Mouse (Mus musculus): ENCODE results near the gene Map6. TPM values are rescaled to one million over a fixed set of nuclear protein-coding genes. Genes with fewer than 3 reads are reported as not detected.

The Map6 gene
- polyA plus RNA-seq, 1 experiment from 2014 or later, result 3.2 TPM

DNA sequence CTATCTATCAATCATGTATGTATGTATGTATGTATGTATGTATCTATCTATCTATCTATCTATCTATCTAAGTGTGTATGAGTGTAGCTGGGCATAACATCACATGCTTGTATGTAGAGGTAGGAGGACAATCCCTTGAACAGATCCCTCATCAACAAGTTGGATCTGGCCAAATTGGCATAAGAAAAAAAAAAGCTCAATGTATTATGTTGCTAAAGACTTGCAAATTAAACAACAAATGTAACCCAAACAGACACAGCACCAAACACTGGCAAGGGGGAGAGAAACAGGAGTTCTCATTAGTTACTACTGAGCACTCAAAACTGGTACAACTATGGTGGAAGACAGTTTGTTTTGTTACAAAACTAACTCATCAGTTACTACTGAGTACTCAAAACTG, 2.6 kb upstream of the Map6 start:
- no peaks in the 10 kb centered on the region for H3K36me3 ChIP-seq
- ATAC-seq (ENCODE audit: extremely low read depth, insufficient number of reproducible peaks, low FRiP score, low TSS enrichment), result no peak
- H3K27ac ChIP-seq (replicated peaks), result no peak overlapping the region
- H3K9me3 ChIP-seq, result peaks cover 3% of the 10 kb centered on the region; the same call in 1 of the 2 replicates
- peaks cover 27% of the 10 kb centered on the region for H3K4me1 ChIP-seq
- peaks cover 64% of the 10 kb centered on the region for H3K27me3 ChIP-seq (replicated peaks)
- no peak overlapping the region for H3K4me2 ChIP-seq
- H3K9ac ChIP-seq, result no peak overlapping the region
- no peak overlapping the region for H3K4me3 ChIP-seq

DNA sequence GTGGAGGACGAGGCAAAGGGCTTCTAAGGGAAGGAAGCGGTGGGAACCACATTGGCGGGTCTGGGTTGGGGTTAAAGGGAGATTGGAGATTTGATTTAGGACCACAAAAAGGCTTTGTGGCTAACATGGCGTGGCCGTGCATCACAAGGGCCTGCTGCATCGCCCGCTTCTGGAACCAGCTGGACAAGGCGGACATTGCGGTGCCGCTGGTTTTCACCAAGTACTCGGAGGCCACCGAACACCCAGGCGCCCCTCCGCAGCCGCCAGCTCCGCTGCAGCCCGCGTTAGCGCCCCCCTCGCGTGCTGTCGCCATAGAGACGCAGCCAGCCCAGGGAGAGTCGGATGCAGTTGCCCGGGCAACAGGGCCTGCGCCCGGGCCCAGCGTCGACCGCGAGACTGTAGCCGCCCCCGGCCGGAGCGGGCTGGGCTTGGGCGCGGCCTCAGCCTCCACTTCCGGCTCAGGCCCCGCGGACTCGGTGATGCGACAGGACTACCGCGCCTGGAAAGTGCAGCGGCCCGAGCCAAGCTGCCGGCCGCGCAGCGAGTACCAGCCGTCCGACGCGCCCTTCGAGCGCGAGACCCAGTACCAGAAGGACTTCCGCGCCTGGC, 754 bp downstream of the Map6 start:
- no peak for ATAC-seq (ENCODE audit: extremely low read depth, insufficient number of reproducible peaks, low FRiP score, low TSS enrichment)
- Histone ChIP-seq H3K4me3 (peak overlapping the region; percentile 62), H3K27ac (replicated peaks) (no peak overlapping the region), H3K4me2 (peak overlapping the region; percentile 95), H3K9me3 (no peaks in the 10 kb centered on the region), H3K4me1 (peaks cover 41% of the 10 kb centered on the region), H3K27me3 (replicated peaks) (peaks cover 75% of the 10 kb centered on the region), H3K9ac (peak overlapping the region; percentile 73), H3K36me3 (no peaks in the 10 kb centered on the region)
- under 1% methylated on average over 59 of the region's 59 CpGs for WGBS

DNA sequence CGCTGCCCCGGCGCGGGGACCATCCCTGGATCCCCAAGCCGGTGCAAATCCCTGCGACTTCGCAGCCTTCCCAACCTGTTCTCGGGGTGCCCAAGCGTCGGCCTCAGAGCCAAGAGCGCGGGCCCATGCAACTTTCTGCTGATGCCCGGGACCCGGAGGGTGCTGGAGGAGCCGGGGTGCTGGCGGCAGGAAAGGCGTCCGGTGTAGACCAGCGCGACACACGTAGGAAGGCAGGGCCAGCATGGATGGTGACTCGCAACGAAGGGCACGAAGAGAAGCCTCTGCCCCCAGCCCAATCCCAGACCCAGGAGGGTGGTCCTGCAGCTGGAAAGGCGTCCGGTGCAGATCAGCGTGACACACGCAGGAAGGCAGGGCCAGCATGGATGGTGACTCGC, 1.3 kb downstream of the Map6 start:
- Histone ChIP-seq H3K4me1 (peaks cover 41% of the 10 kb centered on the region), H3K27ac (replicated peaks) (no peak overlapping the region), H3K27me3 (replicated peaks) (peaks cover 73% of the 10 kb centered on the region), H3K9me3 (no peaks in the 10 kb centered on the region), H3K4me2 (peak overlapping the region; percentile 95), H3K4me3 (peak overlapping the region; percentile 62), H3K9ac (peak overlapping the region; percentile 73), H3K36me3 (no peaks in the 10 kb centered on the region)
- no peak for ATAC-seq (ENCODE audit: extremely low read depth, insufficient number of reproducible peaks, low FRiP score, low TSS enrichment)
- 2% methylated on average over 29 of the region's 29 CpGs for WGBS

DNA sequence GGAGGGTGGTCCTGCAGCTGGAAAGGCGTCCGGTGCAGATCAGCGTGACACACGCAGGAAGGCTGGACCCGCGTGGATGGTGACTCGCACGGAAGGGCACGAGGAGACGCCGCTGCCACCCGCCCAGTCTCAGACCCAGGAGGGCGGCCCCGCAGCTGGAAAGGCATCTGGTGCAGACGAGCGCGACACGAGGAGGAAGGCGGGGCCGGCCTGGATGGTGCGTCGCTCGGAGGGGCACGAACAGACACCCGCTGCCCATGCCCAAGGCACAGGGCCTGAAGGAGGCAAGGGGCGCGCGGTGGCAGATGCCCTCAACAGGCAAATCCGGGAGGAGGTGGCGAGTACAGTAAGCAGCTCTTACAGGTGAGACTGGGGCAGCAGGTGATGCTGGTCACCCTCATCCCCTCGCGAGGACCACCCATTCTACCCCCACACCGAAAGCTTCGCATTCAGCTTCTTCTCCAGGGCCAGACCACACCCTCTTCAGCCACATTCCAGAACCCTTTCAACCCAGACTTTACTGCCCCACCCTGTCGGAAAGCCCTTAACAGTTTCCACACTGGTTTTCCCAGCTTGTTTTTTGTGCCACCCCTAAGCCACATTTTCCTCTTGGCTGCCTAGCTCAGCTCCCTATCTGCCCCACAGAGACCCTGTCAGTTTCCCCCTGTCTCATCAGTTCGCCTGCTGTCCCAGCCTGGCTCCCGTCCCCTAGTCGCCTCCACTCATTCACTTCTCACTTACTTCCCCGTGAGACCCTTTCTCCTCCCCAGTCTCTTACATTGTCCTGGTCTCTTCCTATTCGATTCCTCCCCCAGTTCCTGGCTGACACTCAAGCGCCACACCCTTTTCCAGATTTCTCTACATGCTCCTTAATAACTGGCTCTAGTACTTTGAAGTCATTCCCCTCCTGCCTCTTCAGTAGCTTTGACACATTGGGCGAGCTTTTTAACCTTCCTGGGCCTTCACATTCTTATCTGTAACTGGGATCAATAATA, 2.0 kb downstream of the Map6 start:
- no peak overlapping the region for H3K27ac ChIP-seq (replicated peaks)
- H3K9me3 ChIP-seq, result no peaks in the 10 kb centered on the region
- WGBS, result 8% methylated on average over 42 of the region's 42 CpGs
- no peaks in the 10 kb centered on the region for H3K36me3 ChIP-seq
- H3K4me3 ChIP-seq, result peak overlapping the region; percentile 62
- H3K4me2 ChIP-seq, result peak overlapping the region; percentile 95
- peak overlapping the region; percentile 73 for H3K9ac ChIP-seq
- peaks cover 41% of the 10 kb centered on the region for H3K4me1 ChIP-seq
- peaks cover 71% of the 10 kb centered on the region for H3K27me3 ChIP-seq (replicated peaks)
- 0 out of 2 replicates have a peak, but pooled peaks have one; percentile 33 for ATAC-seq (ENCODE audit: extremely low read depth, insufficient number of reproducible peaks, low FRiP score, low TSS enrichment)

DNA sequence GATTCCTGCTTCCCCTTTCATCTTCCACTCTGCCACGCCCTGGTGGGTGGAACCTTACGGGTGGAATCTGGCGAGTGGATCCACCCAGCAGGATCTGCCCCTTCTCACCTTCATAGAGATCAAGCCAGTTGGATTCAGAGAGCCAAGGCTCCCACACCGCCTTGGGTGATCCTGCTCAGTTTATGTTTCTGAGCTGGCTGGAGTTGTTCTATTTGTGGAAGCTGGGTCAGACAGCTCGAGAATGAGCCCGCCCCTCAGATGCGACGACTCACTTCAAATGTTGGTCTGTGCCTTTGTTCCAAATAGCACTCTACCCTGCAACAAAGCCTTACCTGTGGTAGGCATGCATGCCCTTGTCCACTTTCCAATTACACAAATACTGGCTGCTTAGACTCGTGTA, 4.4 kb downstream of the Map6 start:
- no peak overlapping the region for H3K9ac ChIP-seq
- H3K4me1 ChIP-seq, result peaks cover 41% of the 10 kb centered on the region
- no peaks in the 10 kb centered on the region for H3K9me3 ChIP-seq
- peak overlapping the region; percentile 35; the same call in 1 of the 2 replicates for H3K4me2 ChIP-seq
- no peaks in the 10 kb centered on the region for H3K36me3 ChIP-seq
- H3K27me3 ChIP-seq (replicated peaks), result peaks cover 50% of the 10 kb centered on the region
- 35% methylated on average over 9 of the region's 9 CpGs for WGBS
- peak overlapping the region; percentile 72 for H3K27ac ChIP-seq (replicated peaks)
- H3K4me3 ChIP-seq, result no peak overlapping the region
- ATAC-seq (ENCODE audit: extremely low read depth, insufficient number of reproducible peaks, low FRiP score, low TSS enrichment), result no peak; the same call in 1 of the 2 replicates

DNA sequence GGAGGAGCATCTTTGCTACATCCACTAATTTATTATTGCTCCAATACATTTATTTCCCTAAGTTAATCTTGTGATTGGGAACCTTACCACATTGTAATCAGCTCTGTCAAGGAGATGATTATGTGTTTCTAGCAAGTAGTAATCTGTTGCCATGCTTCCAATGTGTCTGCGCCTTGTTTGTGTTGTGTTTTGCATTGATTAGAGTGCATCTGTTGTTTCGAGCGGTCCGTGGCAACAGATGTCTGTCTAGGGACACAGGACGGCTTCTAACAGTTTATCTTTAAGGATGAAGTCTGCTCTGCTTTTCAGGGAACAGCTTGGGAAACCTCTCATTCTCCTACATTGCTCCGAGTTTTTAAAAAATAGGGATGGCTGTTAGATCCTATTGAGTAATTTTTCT, 7.9 kb downstream of the Map6 start:
- H3K9me3 ChIP-seq, result no peaks in the 10 kb centered on the region
- H3K27me3 ChIP-seq (replicated peaks), result peaks cover 15% of the 10 kb centered on the region
- no peak for ATAC-seq (ENCODE audit: extremely low read depth, insufficient number of reproducible peaks, low FRiP score, low TSS enrichment)
- no peak overlapping the region for H3K4me2 ChIP-seq
- H3K4me1 ChIP-seq, result peaks cover 13% of the 10 kb centered on the region
- no peak overlapping the region for H3K4me3 ChIP-seq
- no peak overlapping the region for H3K27ac ChIP-seq (replicated peaks)
- no peaks in the 10 kb centered on the region for H3K36me3 ChIP-seq
- WGBS, result 71% methylated on average over 6 of the region's 6 CpGs
- H3K9ac ChIP-seq, result no peak overlapping the region

DNA sequence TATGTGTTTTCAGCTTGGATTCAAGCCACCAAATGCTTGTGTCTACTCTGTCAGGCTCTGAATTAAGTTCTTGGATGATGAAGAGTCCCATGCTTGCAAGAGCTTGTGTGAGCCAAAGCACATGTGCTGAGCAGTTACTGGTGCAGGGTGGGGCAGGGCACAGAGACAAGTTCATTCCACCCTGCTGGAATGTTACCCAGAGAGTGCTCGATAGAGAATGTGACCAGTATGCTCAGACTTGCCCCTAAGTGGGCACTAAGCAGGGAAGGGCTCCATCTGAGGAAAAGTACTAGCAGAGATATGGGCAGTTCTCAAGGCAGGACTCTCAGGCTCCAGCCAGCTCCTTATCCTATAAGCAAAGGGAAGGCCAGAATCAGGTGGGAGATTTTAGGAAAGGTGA, 9.4 kb downstream of the Map6 start:
- Histone ChIP-seq H3K27me3 (replicated peaks) (peaks cover 7% of the 10 kb centered on the region), H3K9me3 (no peaks in the 10 kb centered on the region), H3K36me3 (no peaks in the 10 kb centered on the region), H3K27ac (replicated peaks) (no peak overlapping the region), H3K4me1 (no peaks in the 10 kb centered on the region; the same call in 1 of the 2 replicates), H3K9ac (no peak overlapping the region), H3K4me2 (no peak overlapping the region), H3K4me3 (no peak overlapping the region)
- no peak for ATAC-seq (ENCODE audit: extremely low read depth, insufficient number of reproducible peaks, low FRiP score, low TSS enrichment)
- WGBS, result 53% methylated on average over 1 of the region's 1 CpGs

DNA sequence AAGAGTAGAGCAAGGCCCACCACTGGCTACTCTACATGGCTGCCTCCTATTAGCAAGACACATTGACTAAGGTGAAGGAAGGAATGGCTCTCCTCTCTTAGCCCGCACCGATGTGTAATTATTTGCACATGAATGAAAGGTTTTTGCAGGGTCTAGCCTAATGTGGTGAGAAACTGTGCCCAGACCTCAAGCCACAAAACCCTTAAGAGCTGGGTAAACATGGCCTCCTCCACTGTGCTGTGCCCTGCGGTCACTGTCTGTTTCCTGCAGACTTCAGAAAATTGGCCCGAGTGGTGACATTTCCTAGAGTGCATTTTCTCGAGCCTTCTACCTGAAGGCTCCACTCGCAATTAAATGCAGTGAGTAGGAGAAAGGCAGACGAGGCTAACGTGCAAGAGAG, 11.1 kb downstream of the Map6 start:
- WGBS, result 85% methylated on average over 8 of the region's 8 CpGs

DNA sequence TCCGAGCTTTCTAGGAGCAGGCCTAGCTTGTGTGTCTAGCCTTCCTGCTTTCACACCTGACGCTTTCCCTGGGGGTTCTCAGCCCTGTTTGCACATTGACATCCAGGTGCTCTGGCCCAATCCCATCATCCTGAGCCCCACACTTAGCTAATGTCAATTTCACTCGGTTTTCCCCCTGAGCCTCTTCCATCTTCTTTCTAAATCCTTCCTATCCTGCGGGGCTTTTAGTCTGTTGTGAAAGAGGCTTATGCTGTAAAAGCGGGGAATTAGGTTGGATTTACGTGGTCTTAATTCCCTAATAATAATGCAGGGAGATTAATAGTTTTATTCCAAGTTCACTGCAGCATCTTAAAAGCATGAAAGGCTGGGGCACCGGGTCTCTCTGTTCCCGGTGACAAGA, 12.3 kb downstream of the Map6 start:
- ATAC-seq (ENCODE audit: extremely low read depth, insufficient number of reproducible peaks, low FRiP score, low TSS enrichment), result no peak
- 73% methylated on average over 8 of the region's 8 CpGs for WGBS

More for the DNA sequence above, 11.1 kb downstream of the Map6 start:
- no peak for ATAC-seq (ENCODE audit: extremely low read depth, insufficient number of reproducible peaks, low FRiP score, low TSS enrichment)
- Histone ChIP-seq H3K4me2 (no peak overlapping the region), H3K9ac (no peak overlapping the region), H3K4me1 (no peaks in the 10 kb centered on the region), H3K27me3 (replicated peaks) (peaks cover 3% of the 10 kb centered on the region; the same call in 1 of the 2 replicates), H3K36me3 (no peaks in the 10 kb centered on the region), H3K27ac (replicated peaks) (no peak overlapping the region), H3K4me3 (no peak overlapping the region), H3K9me3 (no peaks in the 10 kb centered on the region)

DNA sequence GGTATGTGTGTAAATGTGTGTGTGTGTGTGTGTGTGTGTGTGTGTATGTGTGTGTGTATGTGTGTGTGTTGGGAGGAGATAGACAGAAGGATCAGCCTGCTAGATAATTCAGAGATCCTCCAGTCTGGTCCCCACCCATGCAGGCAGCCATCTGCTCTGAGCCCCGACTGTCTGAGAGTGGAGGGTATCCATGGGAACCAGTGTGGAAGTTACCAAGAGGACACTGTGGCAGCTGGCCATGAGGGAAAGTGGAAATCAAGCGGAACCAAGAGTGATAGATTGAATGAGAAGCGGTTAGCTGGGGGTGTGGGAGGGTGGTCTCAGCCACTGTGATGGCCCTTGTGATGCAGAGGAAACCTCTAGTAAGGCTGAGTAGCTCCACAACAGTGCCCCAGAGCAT, 20.0 kb downstream of the Map6 start:
- WGBS, result 71% methylated on average over 3 of the region's 3 CpGs

More for the DNA sequence above, 12.3 kb downstream of the Map6 start:
- Histone ChIP-seq H3K4me3 (no peak overlapping the region), H3K36me3 (no peaks in the 10 kb centered on the region), H3K27me3 (replicated peaks) (no peaks in the 10 kb centered on the region; the same call in 1 of the 2 replicates), H3K4me1 (no peaks in the 10 kb centered on the region), H3K27ac (replicated peaks) (no peak overlapping the region), H3K9ac (no peak overlapping the region), H3K4me2 (no peak overlapping the region), H3K9me3 (no peaks in the 10 kb centered on the region)

DNA sequence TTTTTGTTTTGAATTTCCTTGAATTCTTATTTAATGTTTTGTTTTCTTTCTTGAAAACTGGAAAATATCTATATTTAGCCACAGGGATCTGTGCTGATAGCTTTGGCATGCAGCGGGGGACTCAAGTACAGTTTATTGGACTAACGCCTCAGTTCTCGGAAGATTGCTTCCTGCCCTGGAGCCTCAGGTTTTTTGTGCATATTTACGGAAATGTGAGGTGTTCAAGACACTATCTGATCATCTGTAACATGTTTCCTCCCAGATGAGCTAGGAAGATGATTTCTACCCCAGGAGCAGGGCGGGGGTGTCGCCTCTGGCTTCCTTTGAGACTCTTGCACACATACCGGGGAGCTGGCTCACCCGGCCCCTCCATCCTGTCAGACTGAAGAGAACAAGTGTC, 22.8 kb downstream of the Map6 start:
- Histone ChIP-seq H3K4me2 (peak overlapping the region; percentile 53), H3K4me1 (peaks cover 23% of the 10 kb centered on the region), H3K27ac (replicated peaks) (no peak overlapping the region), H3K9ac (0 out of 2 replicates have a peak overlapping the region, but pooled peaks have one; percentile 44), H3K9me3 (no peaks in the 10 kb centered on the region), H3K27me3 (replicated peaks) (no peaks in the 10 kb centered on the region), H3K36me3 (no peaks in the 10 kb centered on the region), H3K4me3 (no peak overlapping the region)
- no peak for ATAC-seq (ENCODE audit: extremely low read depth, insufficient number of reproducible peaks, low FRiP score, low TSS enrichment)
- WGBS, result 21% methylated on average over 8 of the region's 8 CpGs

More for the DNA sequence above, 20.0 kb downstream of the Map6 start:
- no peak overlapping the region for H3K4me3 ChIP-seq
- H3K27ac ChIP-seq (replicated peaks), result no peak overlapping the region
- H3K4me2 ChIP-seq, result no peak overlapping the region
- H3K36me3 ChIP-seq, result no peaks in the 10 kb centered on the region
- H3K9ac ChIP-seq, result no peak overlapping the region
- no peak for ATAC-seq (ENCODE audit: extremely low read depth, insufficient number of reproducible peaks, low FRiP score, low TSS enrichment)
- H3K9me3 ChIP-seq, result no peaks in the 10 kb centered on the region
- no peaks in the 10 kb centered on the region for H3K27me3 ChIP-seq (replicated peaks)
- H3K4me1 ChIP-seq, result peaks cover 21% of the 10 kb centered on the region

Data from heart, embryonic 13.5 days (tissue).